Mouse (Mus musculus): ENCODE data around the gene Gtf2f2. TPM values are rescaled to one million over a fixed set of nuclear protein-coding genes. Genes with fewer than 3 reads are reported as not detected.

Gtf2f2 gene
- total and polyA plus RNA-seq, 3 experiments, result 44.8 to 118 (median 90.6) TPM

DNA sequence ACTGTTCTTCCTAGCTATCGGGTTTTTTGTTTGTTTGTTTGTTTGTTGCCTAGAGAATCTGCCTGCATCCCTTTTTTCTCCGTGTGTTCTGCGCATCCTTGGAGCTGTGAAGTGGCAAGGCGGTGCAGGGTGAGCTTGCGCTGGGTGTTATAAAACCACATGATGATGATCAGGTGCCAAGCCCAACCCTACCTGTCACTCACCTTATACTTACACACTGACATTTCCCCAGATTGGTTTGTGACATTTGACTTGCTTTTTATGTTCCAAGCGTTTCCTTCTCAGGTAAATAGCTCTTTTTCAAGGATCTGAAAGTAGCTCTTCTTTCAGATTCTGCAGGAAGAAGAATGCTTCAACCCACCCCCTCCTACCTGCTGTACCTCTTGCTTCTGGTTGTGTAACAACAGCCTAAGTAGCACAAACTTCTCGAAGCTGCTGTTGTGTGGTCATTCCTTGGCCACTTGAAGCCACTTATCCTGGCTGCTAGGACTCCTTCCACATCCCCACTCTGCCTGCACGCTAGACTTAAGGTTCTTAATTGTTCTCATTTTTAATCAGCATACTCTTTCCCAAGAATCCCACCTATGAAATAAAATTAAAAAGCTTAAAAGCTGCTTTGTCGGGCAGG lies 143.8 kb downstream of the Gtf2f2 start:
- dilution Hi-C loops (cut with MboI; ENCODE audit: extremely low pct_ligation_motif_present, extremely low pct_unique_long_range_greater_than_20kb, low sequenced_read_pairs), result no loop called here
- Histone ChIP-seq H3K4me2 (ENCODE audit: insufficient read depth, low read depth, poor library complexity, severe bottlenecking) (no peak overlapping the region), H3K9ac (ENCODE audit: insufficient read depth, low read depth) (no peak overlapping the region), H3K36me3 (replicated peaks in 1 of 2; ENCODE audit: control insufficient read depth in 1 of 2, insufficient read depth in 1 of 2, low read length in 1 of 2) (no peaks in the 10 kb centered on the region), H3K4me3 (replicated peaks in 1 of 3; ENCODE audit: low read depth in 2 of 3, low read length in 2 of 3, poor library complexity in 1 of 3) (no peak overlapping the region), H3K27ac (ENCODE audit: insufficient read depth, low read depth) (no peak overlapping the region), H3K79me2 (replicated peaks; ENCODE audit: control insufficient read depth, extremely low read depth, insufficient read depth, poor library complexity, severe bottlenecking) (no peaks in the 10 kb centered on the region), H3K9me3 (replicated peaks; ENCODE audit: low read length) (peaks cover 7% of the 10 kb centered on the region), H3K4me1 (ENCODE audit: control insufficient read depth in 1 of 2, insufficient read depth in 2 of 2) (peaks cover 2 to 5% of the 10 kb centered on the region in 2 experiments; a peak in 2 of 4 replicates), H3K27me3 (replicated peaks) (no peaks in the 10 kb centered on the region)
- in situ Hi-C loops (cut with MboI; ENCODE audit: low pct_ligation_motif_present, low pct_unique_long_range_greater_than_20kb, low sequenced_read_pairs), result no loop called here
- no peak for DNase-seq (ENCODE audit: extremely low read depth)
- no peak for TF ChIP-seq ZKSCAN1 (IDR thresholded peaks at IDR 0.05; ENCODE audit: borderline replicate concordance, low read depth, low read length)
- no peak for TF ChIP-seq CHD2 (IDR thresholded peaks at IDR 0.05; ENCODE audit: low read length)
- no peak for TF ChIP-seq JUND (conservative IDR thresholded peaks at IDR 0.05; ENCODE audit: low read depth, low read length)
- no peak for TF ChIP-seq NELFE (IDR thresholded peaks at IDR 0.05; ENCODE audit: low read depth, low read length)
- no peak for TF ChIP-seq MAFK (IDR thresholded peaks at IDR 0.05; ENCODE audit: insufficient replicate concordance, low read length)
- TF ChIP-seq RCOR1 (conservative IDR thresholded peaks at IDR 0.05; ENCODE audit: low read depth, low read length), result no peak
- no peak for TF ChIP-seq HCFC1 (IDR thresholded peaks at IDR 0.05; ENCODE audit: low read depth, low read length)
- no peak for TF ChIP-seq USF2 (conservative IDR thresholded peaks at IDR 0.05; ENCODE audit: low read depth, low read length)
- TF ChIP-seq NRF1 (IDR thresholded peaks at IDR 0.05; ENCODE audit: low read depth, low read length), result no peak
- no peak for TF ChIP-seq IRF4 (IDR thresholded peaks at IDR 0.05; ENCODE audit: low read depth, low read length)
- TF ChIP-seq ELF1 (IDR thresholded peaks at IDR 0.05; ENCODE audit: low read depth, low read length), result no peak
- TF ChIP-seq ETS1 (conservative IDR thresholded peaks at IDR 0.05; ENCODE audit: low read depth, low read length), result no peak
- TF ChIP-seq USF1 (IDR thresholded peaks at IDR 0.05; ENCODE audit: low read depth, low read length), result no peak
- no peak for TF ChIP-seq MAX (IDR thresholded peaks at IDR 0.05; ENCODE audit: low read length)
- no peak for TF ChIP-seq BHLHE40 (IDR thresholded peaks at IDR 0.05; ENCODE audit: low read depth, low read length)
- TF ChIP-seq CTCF (conservative IDR thresholded peaks at IDR 0.05 in 1 of 2, IDR thresholded peaks at IDR 0.05 in 1 of 2; ENCODE audit: low read depth in 2 of 2, low read length in 2 of 2), result no peak
- TF ChIP-seq EP300 (IDR thresholded peaks at IDR 0.05; ENCODE audit: low read length), result no peak
- TF ChIP-seq SIN3A (IDR thresholded peaks at IDR 0.05; ENCODE audit: low read length), result no peak

GRCm38 (mm10) chr14:75863549-75864409 lies 146.9 kb downstream of the Gtf2f2 start:
- Histone ChIP-seq H3K36me3 (replicated peaks in 1 of 2; ENCODE audit: control insufficient read depth in 1 of 2, insufficient read depth in 1 of 2, low read length in 1 of 2) (no peaks in the 10 kb centered on the region), H3K27ac (ENCODE audit: insufficient read depth, low read depth) (no peak overlapping the region), H3K9me3 (replicated peaks; ENCODE audit: low read length) (peaks cover 5% of the 10 kb centered on the region)

More at GRCm38 (mm10) chr14:75863549-75864409, 146.9 kb downstream of the Gtf2f2 start:
- no peak for DNase-seq (ENCODE audit: extremely low read depth)
- dilution Hi-C loops (cut with MboI; ENCODE audit: extremely low pct_ligation_motif_present, extremely low pct_unique_long_range_greater_than_20kb, low sequenced_read_pairs), result no loop called here
- peaks cover 2 to 5% of the 10 kb centered on the region in 2 experiments; a peak in 2 of 4 replicates for H3K4me1 ChIP-seq (ENCODE audit: control insufficient read depth in 1 of 2, insufficient read depth in 2 of 2)
- H3K27me3 ChIP-seq (replicated peaks), result no peaks in the 10 kb centered on the region
- H3K4me2 ChIP-seq (ENCODE audit: insufficient read depth, low read depth, poor library complexity, severe bottlenecking), result no peak overlapping the region
- H3K9ac ChIP-seq (ENCODE audit: insufficient read depth, low read depth), result no peak overlapping the region
- in situ Hi-C loops (cut with MboI; ENCODE audit: low pct_ligation_motif_present, low pct_unique_long_range_greater_than_20kb, low sequenced_read_pairs), result no loop called here
- H3K4me3 ChIP-seq (replicated peaks in 1 of 3; ENCODE audit: low read depth in 2 of 3, low read length in 2 of 3, poor library complexity in 1 of 3), result no peak overlapping the region
- H3K79me2 ChIP-seq (replicated peaks; ENCODE audit: control insufficient read depth, extremely low read depth, insufficient read depth, poor library complexity, severe bottlenecking), result no peaks in the 10 kb centered on the region
- TF ChIP-seq BHLHE40 (IDR thresholded peaks at IDR 0.05; ENCODE audit: low read depth, low read length) (0 out of 2 replicates have a peak, but pooled peaks have one; percentile 15), HCFC1 (IDR thresholded peaks at IDR 0.05; ENCODE audit: low read depth, low read length) (no peak), MAFK (IDR thresholded peaks at IDR 0.05; ENCODE audit: insufficient replicate concordance, low read length) (no peak), USF1 (IDR thresholded peaks at IDR 0.05; ENCODE audit: low read depth, low read length) (no peak), MAZ (IDR thresholded peaks at IDR 0.05; ENCODE audit: low read depth, low read length) (no peak), MXI1 (IDR thresholded peaks at IDR 0.05; ENCODE audit: low read depth, low read length) (no peak), IRF4 (IDR thresholded peaks at IDR 0.05; ENCODE audit: low read depth, low read length) (no peak)
